Mouse (Mus musculus) hindbrain, embryonic 12.5 days (tissue): Measurements from ENCODE around the gene Polr3gl. TPM values are rescaled to one million over a fixed set of nuclear protein-coding genes. Genes with fewer than 3 reads are reported as not detected.

Experiments used
- ATAC-seq: fragments of 200-750 bp; cut with Nextera tagmentation; 2 replicates; pipeline ENCODE4 v1.8.0; 2017; ENCODE audit warnings: moderate TSS enrichment; ENCODE audit not compliant: low FRiP score
- H3K27ac ChIP-seq: fragments of 300-500 bp; sonication (generic); 2 replicates; pipeline ENCODE4 v1.5.1; 2016; ENCODE audit warnings: mild to moderate bottlenecking
- H3K27me3 ChIP-seq: fragments of 300-500 bp; sonication (generic); 2 replicates; pipeline ENCODE4 v1.6.1; 2016; ENCODE audit warnings: mild to moderate bottlenecking
- H3K36me3 ChIP-seq: fragments of 300-500 bp; sonication (generic); 2 replicates; pipeline ENCODE4 v1.6.1; 2016; ENCODE audit warnings: mild to moderate bottlenecking
- H3K4me1 ChIP-seq: fragments of 300-500 bp; sonication (generic); 2 replicates; pipeline ENCODE4 v1.6.1; 2016
- H3K4me2 ChIP-seq: fragments of 300-500 bp; sonication (generic); replicated peaks from 2 replicates; pipeline ENCODE4 v1.6.1; 2016; ENCODE audit warnings: mild to moderate bottlenecking
- H3K4me3 ChIP-seq: fragments of 300-500 bp; sonication (generic); 2 replicates; pipeline ENCODE4 v1.5.1; 2016; ENCODE audit warnings: mild to moderate bottlenecking
- H3K9ac ChIP-seq: fragments of 300-500 bp; sonication (generic); 2 replicates; pipeline ENCODE4 v1.6.1; 2016; ENCODE audit warnings: mild to moderate bottlenecking, moderate library complexity
- H3K9me3 ChIP-seq: fragments of 300-500 bp; sonication (generic); replicated peaks from 2 replicates; pipeline ENCODE4 v1.6.1; 2016; ENCODE audit warnings: mild to moderate bottlenecking
- whole genome bisulfite sequencing: fragments of 180-500 bp; shearing (Covaris S2); methylation state at CpG from one replicate; pipeline ENCODE4 v1.1.7; 2016; 5-methylcytosine and 5-hydroxymethylcytosine counted together
- polyA plus RNA-seq: library from polyadenylated mRNA; unstranded; fragments of >200 nt; fragmentation: Nextera tagmentation; extraction: Ambion mirVana; gene quantifications from 2 replicates; pipeline ENCODE4 v1.2.1, GENCODE M21; 2016

The Polr3gl gene
- polyA plus RNA-seq, 1 experiment from 2014 or later, result 40.0 TPM

DNA sequence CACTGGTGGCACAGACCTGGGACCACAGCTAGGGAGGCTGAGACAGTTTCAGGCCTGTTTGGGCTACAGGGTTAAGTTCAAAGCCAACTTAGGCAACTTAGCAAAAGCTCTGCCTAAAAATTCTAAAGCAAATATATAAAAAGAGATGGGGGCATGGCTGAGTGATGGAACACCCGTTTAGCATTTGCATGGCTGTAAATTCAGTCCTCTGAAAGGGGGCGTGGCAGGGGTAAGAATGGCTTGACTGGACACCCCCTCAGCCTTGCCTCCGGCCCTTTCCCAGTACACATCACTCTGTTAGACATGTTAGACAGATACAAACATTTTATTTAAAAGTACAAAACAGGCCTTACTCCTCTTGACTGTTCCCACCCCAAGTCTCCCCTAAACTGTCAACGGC, 16.4 kb downstream of the Polr3gl start:
- Histone ChIP-seq H3K4me3 (no peak overlapping the region), H3K9ac (no peak overlapping the region), H3K4me2 (0 out of 2 replicates have a peak overlapping the region, but pooled peaks have one; percentile 42), H3K27ac (peak overlapping the region; percentile 60), H3K4me1 (peaks cover 23% of the 10 kb centered on the region), H3K9me3 (no peaks in the 10 kb centered on the region), H3K27me3 (0 out of 2 replicates have a peak, but pooled peaks cover 13% of the 10 kb centered on the region), H3K36me3 (no peaks in the 10 kb centered on the region; the same call in 1 of the 2 replicates)
- WGBS, result 74% methylated on average over 4 of the region's 4 CpGs
- ATAC-seq, result no peak

DNA sequence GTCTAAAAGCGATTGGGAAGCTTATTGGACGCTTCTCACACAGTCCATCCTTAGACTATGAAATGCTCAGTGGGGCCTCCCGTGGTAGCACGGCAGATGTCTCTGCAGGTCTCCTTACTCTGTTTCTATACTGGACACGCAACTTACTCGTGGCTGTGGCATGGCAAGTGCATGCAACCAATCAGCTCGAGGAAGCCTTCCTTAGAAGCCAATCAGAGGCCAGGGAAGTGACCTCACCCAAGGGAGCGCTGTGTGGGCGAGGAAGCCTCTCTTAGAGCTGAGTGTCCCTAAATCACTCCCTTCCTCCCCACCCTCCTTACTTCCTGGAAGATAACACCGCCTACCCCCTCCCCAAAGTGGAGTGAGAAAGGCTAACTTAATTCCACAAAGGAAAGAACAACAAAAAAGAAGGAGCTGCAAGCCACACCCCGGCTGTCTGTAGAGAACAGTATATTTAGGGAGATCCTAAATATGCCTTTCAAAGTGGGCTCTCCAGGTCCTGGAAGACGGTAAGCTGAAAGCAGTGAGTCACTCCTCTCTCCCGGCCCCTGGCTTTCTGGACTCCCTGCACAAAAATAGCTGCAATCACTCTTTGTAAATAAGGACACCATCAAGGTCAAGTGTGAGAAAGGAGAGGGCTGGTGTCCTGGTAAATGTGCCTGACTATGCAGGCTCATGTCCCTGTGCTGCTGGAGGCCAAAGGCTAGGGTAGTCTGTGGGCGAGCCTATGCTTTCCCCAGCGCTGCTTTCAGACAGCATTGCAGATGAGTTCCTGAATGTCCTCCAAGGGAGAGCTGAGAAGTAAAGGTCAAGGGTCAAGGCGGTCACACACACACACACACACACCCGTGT, 17.1 kb downstream of the Polr3gl start, which contains the start of gene Gm16253:
TSS of gene Gm16253 (plus strand) at position 295 of the 852 bp plus-strand sequence.
- H3K27me3 ChIP-seq, result 0 out of 2 replicates have a peak, but pooled peaks cover 11% of the 10 kb centered on the region
- H3K4me3 ChIP-seq, result peak within 1 kb of the TSS; percentile 6; the same call in 1 of the 2 replicates
- ATAC-seq, result peak; percentile 83
- H3K27ac ChIP-seq, result peak within 1 kb of the TSS; percentile 60
- 28% methylated on average over 17 of the region's 17 CpGs for WGBS
- peak within 1 kb of the TSS; percentile 42 for H3K4me2 ChIP-seq
- H3K9me3 ChIP-seq, result no peaks in the 10 kb centered on the region
- H3K9ac ChIP-seq, result no peak within 1 kb of the TSS; the same call in 1 of the 2 replicates
- peaks cover 23% of the 10 kb centered on the region for H3K4me1 ChIP-seq
- no peaks in the 10 kb centered on the region; the same call in 1 of the 2 replicates for H3K36me3 ChIP-seq

DNA sequence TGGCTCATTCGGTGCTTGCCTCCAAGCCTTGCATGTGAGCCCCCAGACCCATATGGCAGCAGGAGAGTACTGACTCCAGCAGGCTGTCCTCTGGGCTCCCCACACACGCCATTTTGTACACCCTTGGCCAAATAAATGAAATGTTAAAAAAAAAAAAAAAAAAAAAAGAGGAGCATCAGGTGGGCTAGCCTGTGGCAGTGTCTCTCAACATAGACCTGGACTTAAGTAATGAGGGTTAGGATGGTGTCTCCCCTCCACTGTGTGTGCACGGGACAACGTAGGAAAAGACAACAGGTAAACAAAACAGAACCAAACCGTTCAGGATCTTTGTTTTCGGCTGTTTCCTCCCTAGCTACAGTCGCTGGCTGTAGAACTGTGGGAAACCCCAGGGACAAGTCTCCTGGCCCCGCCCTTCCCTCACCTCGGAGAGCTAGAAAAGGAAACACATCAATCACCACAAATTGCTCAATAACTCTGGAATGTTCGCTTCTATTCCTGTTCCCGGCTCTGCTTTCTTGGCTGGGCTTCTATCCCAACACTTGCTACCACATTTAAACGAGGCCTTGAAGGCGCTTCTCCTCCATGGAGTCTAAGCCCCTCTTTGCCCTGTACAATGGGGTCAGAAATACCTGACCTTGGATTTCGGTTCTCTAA, 17.8 kb downstream of the Polr3gl start:
- peak overlapping the region; percentile 60 for H3K27ac ChIP-seq
- H3K4me3 ChIP-seq, result peak overlapping the region; percentile 6; the same call in 1 of the 2 replicates
- H3K9ac ChIP-seq, result no peak overlapping the region; the same call in 1 of the 2 replicates
- H3K9me3 ChIP-seq, result no peaks in the 10 kb centered on the region
- H3K36me3 ChIP-seq, result no peaks in the 10 kb centered on the region; the same call in 1 of the 2 replicates
- peak overlapping the region; percentile 42 for H3K4me2 ChIP-seq
- H3K27me3 ChIP-seq, result 0 out of 2 replicates have a peak, but pooled peaks cover 3% of the 10 kb centered on the region
- ATAC-seq, result peak; percentile 3; the same call in 1 of the 2 replicates
- H3K4me1 ChIP-seq, result peaks cover 23% of the 10 kb centered on the region
- WGBS, result 54% methylated on average over 14 of the region's 14 CpGs

DNA sequence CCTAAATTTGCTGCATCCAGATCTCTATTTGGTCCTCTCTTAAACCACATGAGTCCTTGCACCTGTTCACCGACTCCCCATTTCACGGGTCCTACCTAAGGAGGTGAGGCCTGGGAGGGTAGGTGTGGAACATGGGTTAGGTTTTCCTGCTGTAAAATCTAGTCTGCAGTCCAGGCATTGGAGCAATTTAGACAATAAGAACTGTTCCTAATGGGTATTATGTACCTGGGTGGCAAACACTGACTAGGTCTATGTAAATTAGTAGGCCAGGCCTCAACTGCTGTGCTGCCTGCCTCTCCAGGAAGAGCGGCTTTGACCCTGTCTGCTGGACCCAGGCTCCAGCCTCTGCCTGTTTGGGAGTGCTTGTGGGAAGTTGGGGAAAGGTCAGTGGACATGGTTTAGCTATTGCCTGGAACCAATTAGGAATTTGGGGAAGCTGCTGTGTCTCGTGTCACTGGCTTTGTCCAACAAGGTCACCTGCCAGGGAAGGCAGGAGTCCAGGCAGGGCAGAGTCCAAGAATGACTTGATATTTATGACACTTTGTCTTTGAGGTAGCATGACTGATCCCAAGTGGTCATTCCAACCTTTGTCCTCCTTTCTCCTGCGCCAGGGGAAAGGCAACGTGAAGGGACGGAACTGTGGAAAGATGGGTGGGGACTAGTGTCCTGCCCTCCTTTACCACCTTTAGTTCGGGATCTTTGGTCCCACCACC, 18.6 kb downstream of the Polr3gl start:
- no peaks in the 10 kb centered on the region for H3K27me3 ChIP-seq
- H3K36me3 ChIP-seq, result no peaks in the 10 kb centered on the region; the same call in 1 of the 2 replicates
- no peak overlapping the region for H3K4me3 ChIP-seq
- no peak overlapping the region for H3K4me2 ChIP-seq
- no peak overlapping the region for H3K27ac ChIP-seq
- H3K9ac ChIP-seq, result no peak overlapping the region
- no peak for ATAC-seq
- no peaks in the 10 kb centered on the region for H3K9me3 ChIP-seq
- 79% methylated on average over 8 of the region's 8 CpGs for WGBS
- peaks cover 19% of the 10 kb centered on the region for H3K4me1 ChIP-seq

DNA sequence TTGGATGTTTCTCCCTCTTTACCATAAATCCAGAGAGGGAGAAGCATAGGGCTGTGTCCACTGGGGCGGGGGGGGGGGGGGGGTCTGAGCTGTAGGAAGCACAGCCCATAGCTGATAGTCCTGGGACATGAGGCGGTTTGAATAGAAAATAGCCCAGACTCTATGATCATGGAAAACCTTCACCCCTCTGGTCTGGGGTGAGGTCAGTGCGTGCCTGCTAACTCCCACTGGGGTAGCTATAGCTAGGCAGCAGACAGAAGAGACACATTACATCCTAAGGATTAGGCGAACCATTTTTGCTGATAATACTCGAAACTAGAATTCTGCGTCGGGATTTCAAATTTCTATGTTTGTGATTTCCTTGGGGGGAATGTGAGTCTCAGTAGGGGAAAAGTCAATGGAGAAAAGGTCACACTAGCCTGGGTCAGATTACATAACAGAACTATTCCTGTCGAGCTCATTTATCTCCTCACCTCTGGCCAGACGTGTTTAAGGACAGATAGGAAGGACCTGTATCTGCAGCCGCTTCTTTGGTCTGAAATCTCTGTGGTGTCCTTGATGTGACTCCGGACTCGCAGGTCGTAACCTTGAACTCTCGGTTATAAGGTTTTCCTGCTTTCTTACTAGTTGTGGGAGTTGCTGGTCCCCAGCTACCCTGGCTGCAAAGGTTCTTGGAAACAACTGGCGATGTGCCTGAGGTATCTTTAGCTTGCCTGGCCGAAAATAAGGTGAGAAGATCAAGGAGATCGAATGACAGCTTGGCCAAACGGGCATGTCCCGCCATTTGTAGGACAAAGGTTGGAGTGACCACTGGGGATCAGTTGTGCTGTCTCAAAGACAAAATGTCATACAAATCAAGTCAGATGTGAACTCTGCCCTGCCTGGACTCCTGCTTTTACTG, 20.1 kb downstream of the Polr3gl start:
- H3K27ac ChIP-seq, result no peak overlapping the region
- 74% methylated on average over 19 of the region's 19 CpGs for WGBS
- H3K9me3 ChIP-seq, result no peaks in the 10 kb centered on the region
- H3K4me3 ChIP-seq, result no peak overlapping the region
- ATAC-seq, result no peak
- no peaks in the 10 kb centered on the region for H3K27me3 ChIP-seq
- H3K36me3 ChIP-seq, result no peaks in the 10 kb centered on the region; the same call in 1 of the 2 replicates
- no peak overlapping the region for H3K9ac ChIP-seq
- no peak overlapping the region for H3K4me2 ChIP-seq
- peaks cover 14% of the 10 kb centered on the region for H3K4me1 ChIP-seq

GRCm38 (mm10) chr3:96571896-96572698, 21.9 kb downstream of the Polr3gl start:
- no peak overlapping the region for H3K4me3 ChIP-seq
- 79% methylated on average over 16 of the region's 16 CpGs for WGBS
- ATAC-seq, result no peak

GRCm38 (mm10) chr3:96571336-96571735, 22.6 kb downstream of the Polr3gl start:
- Histone ChIP-seq H3K9me3 (no peaks in the 10 kb centered on the region), H3K9ac (no peak overlapping the region), H3K36me3 (no peaks in the 10 kb centered on the region), H3K27me3 (no peaks in the 10 kb centered on the region), H3K4me2 (no peak overlapping the region), H3K4me1 (peaks cover 2% of the 10 kb centered on the region), H3K4me3 (no peak overlapping the region), H3K27ac (no peak overlapping the region)
- ATAC-seq, result no peak
- 87% methylated on average over 2 of the region's 2 CpGs for WGBS

More at GRCm38 (mm10) chr3:96571896-96572698, 21.9 kb downstream of the Polr3gl start:
- Histone ChIP-seq H3K9ac (no peak overlapping the region), H3K4me2 (no peak overlapping the region), H3K36me3 (no peaks in the 10 kb centered on the region), H3K9me3 (no peaks in the 10 kb centered on the region), H3K27ac (no peak overlapping the region), H3K4me1 (peaks cover 10% of the 10 kb centered on the region), H3K27me3 (no peaks in the 10 kb centered on the region)

DNA sequence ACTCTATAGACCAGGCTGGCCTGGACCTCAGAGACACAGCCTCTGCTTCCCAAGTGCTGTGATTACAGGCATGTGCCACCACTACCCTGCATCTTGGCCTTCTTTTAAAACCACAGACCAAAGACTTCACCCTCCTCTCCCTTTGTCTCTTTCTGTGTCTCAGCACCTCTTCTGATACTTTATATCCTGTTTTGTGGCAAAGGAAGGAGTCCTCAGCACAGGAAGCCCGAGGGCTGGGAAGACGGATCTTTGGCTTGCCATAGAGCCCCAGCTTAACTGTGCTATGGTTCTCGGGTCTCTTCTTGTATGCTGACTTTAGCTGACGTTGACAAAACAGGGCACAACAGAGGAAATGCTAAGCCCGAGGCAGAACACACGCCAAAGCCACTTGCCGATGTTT, 23.3 kb downstream of the Polr3gl start:
- Histone ChIP-seq H3K4me2 (no peak overlapping the region), H3K4me3 (no peak overlapping the region), H3K27ac (no peak overlapping the region), H3K4me1 (no peaks in the 10 kb centered on the region), H3K27me3 (no peaks in the 10 kb centered on the region), H3K9ac (no peak overlapping the region), H3K9me3 (no peaks in the 10 kb centered on the region), H3K36me3 (no peaks in the 10 kb centered on the region)
- 82% methylated on average over 7 of the region's 7 CpGs for WGBS
- ATAC-seq, result no peak

DNA sequence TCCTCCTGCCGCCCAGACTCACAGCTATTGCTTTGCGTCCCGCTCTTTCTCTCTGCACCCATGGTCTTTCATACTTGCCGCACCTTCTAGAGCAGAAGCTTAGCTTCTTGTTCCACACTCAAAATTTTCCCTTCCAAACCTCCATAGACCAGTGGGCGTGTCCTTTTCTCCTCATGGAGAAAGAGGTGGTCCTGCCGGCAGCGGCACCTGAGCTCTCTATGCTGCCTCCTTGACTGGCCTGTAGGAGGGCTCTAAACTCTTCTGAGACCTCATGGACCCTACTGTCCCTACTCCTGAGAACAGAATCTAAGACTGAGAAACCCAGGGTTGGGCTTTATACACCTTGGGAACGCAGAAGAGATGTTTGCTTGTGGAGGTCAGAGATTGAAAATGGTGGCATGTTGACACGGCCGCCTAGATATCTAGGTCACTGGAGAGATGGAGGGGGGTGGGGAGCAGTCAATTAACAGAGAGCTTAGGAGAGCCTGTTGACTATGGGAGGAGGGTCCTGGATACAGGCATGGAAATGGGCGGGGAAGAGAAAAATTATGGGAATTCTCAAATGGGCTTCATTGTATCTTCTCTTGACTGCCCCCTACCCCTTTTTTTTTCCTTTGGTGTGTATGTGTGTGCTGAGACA, 23.9 kb downstream of the Polr3gl start:
- H3K27me3 ChIP-seq, result no peaks in the 10 kb centered on the region
- no peaks in the 10 kb centered on the region for H3K36me3 ChIP-seq
- H3K4me1 ChIP-seq, result no peaks in the 10 kb centered on the region
- H3K4me2 ChIP-seq, result no peak overlapping the region
- H3K4me3 ChIP-seq, result no peak overlapping the region
- 85% methylated on average over 11 of the region's 11 CpGs for WGBS
- H3K9me3 ChIP-seq, result no peaks in the 10 kb centered on the region
- no peak for ATAC-seq
- no peak overlapping the region for H3K27ac ChIP-seq
- H3K9ac ChIP-seq, result no peak overlapping the region

DNA sequence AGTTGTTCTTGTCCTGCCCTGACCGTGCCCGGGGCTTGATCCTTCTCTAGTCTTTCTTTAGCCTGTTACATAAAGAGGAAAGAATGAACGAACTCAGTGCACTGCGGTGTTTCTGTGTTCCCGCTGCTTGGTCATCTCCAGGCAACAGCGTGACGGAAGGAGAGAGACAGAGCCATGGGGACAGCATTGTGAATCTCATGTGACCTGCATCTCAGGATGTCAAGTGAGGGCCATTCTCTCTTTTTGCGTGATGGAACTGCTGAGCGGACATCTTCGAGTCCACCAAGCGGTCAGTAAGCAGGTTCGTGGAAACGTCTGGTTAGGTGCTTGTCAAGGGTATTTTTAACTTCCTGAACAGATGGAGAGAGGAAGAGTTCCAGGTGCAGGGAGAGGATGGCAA, 24.5 kb downstream of the Polr3gl start:
- Histone ChIP-seq H3K27ac (no peak overlapping the region), H3K9ac (no peak overlapping the region), H3K4me3 (no peak overlapping the region), H3K27me3 (no peaks in the 10 kb centered on the region), H3K9me3 (no peaks in the 10 kb centered on the region), H3K4me2 (no peak overlapping the region), H3K4me1 (peaks cover 2% of the 10 kb centered on the region; the same call in 1 of the 2 replicates), H3K36me3 (no peaks in the 10 kb centered on the region)
- 85% methylated on average over 13 of the region's 13 CpGs for WGBS
- no peak for ATAC-seq
